Mouse (Mus musculus) neural tube, embryonic 11.5 days (tissue): ENCODE measurements at regions not wholly inside any gene's neighbourhood (a gene's known extent, or its start where the extent isn't known, plus 50 kb on each side); places are given as distances from the start of the nearest gene placed in this dataset.

Source experiments
- ATAC-seq: fragments of 200-750 bp; cut with Nextera tagmentation; 2 replicates; pipeline ENCODE4 v1.8.0; 2017; ENCODE audit warnings: moderate number of reproducible peaks, mild to moderate bottlenecking, moderate TSS enrichment, moderate library complexity; ENCODE audit not compliant: insufficient read depth, low FRiP score, low TSS enrichment
- DNase-seq: peaks from one replicate; pipeline ENCODE4 v3.0.0-alpha.2; 2015; ENCODE audit warnings: low spot score
- H3K27ac ChIP-seq: fragments of 300-500 bp; sonication (generic); 2 replicates; pipeline ENCODE4 v1.5.1; 2014; ENCODE audit warnings: low read depth, mild to moderate bottlenecking, low read length
- H3K27me3 ChIP-seq: fragments of 300-500 bp; sonication (generic); 2 replicates; pipeline ENCODE4 v1.6.1; 2014; ENCODE audit warnings: mild to moderate bottlenecking, low read length, mixed read lengths; ENCODE audit not compliant: control insufficient read depth, insufficient read depth
- H3K36me3 ChIP-seq: fragments of 300-500 bp; sonication (generic); 2 replicates; pipeline ENCODE4 v1.6.1; 2014; ENCODE audit warnings: mild to moderate bottlenecking, low read length, moderate library complexity, mixed read lengths; ENCODE audit not compliant: control insufficient read depth, insufficient read depth
- H3K4me1 ChIP-seq: fragments of 300-500 bp; sonication (generic); 2 replicates; pipeline ENCODE4 v1.6.1; 2014; ENCODE audit warnings: low read length, mixed read lengths; ENCODE audit not compliant: control insufficient read depth, insufficient read depth
- H3K4me2 ChIP-seq: fragments of 300-500 bp; sonication (generic); 2 replicates; pipeline ENCODE4 v1.6.1; 2014; ENCODE audit warnings: low read depth, mild to moderate bottlenecking, moderate library complexity
- H3K4me3 ChIP-seq: fragments of 300-500 bp; sonication (generic); 2 replicates; pipeline ENCODE4 v1.5.1; 2014; ENCODE audit warnings: low read depth, low read length
- H3K9ac ChIP-seq: fragments of 300-500 bp; sonication (generic); 2 replicates; pipeline ENCODE4 v1.6.1; 2014; ENCODE audit warnings: mild to moderate bottlenecking, low read length
- H3K9me3 ChIP-seq: fragments of 300-500 bp; sonication (generic); 2 replicates; pipeline ENCODE4 v1.6.1; 2016; ENCODE audit warnings: low read length; ENCODE audit not compliant: control insufficient read depth
- WGBS: fragments of 180-500 bp; shearing (Covaris S2); extraction: QIAGEN DNeasy Blood & Tissue Kit; methylation state at CpG from one replicate; pipeline ENCODE4 v1.1.7; 2014; 5-methylcytosine and 5-hydroxymethylcytosine counted together

GRCm38 (mm10) chr12:118677989-118678388 lies 168.1 kb upstream of the Sp8 start:
- no peak overlapping the region for H3K27ac ChIP-seq
- DNase-seq (no peak), ATAC-seq (no peak)
- WGBS, result 91% methylated on average over 4 of the region's 4 CpGs
- H3K4me1 ChIP-seq, result no peaks in the 10 kb centered on the region
- no peak overlapping the region for H3K4me3 ChIP-seq
- H3K9ac ChIP-seq, result no peak overlapping the region
- H3K27me3 ChIP-seq, result no peaks in the 10 kb centered on the region
- H3K9me3 ChIP-seq, result no peaks in the 10 kb centered on the region
- no peaks in the 10 kb centered on the region for H3K36me3 ChIP-seq
- H3K4me2 ChIP-seq, result no peak overlapping the region

- H3K27ac ChIP-seq, result no peak overlapping the region
- peaks cover 12% of the 10 kb centered on the region for H3K4me1 ChIP-seq
- no peak overlapping the region for H3K4me3 ChIP-seq
- no peaks in the 10 kb centered on the region for H3K9me3 ChIP-seq
- no peak overlapping the region for H3K4me2 ChIP-seq
- no peak overlapping the region for H3K9ac ChIP-seq
- ATAC-seq, result peak; percentile 87
- WGBS, result 8% methylated on average over 9 of the region's 9 CpGs
- no peaks in the 10 kb centered on the region for H3K36me3 ChIP-seq
- peaks cover 33% of the 10 kb centered on the region for H3K27me3 ChIP-seq
- DNase-seq, result peak; percentile 61
Observed at GRCm38 (mm10) chr12:118661575-118661974, 184.6 kb upstream of the Sp8 start.

GRCm38 (mm10) chr12:118661214-118661486 lies 185.0 kb upstream of the Sp8 start:
- no peak overlapping the region for H3K9ac ChIP-seq
- no peak overlapping the region for H3K4me3 ChIP-seq
- peaks cover 12% of the 10 kb centered on the region for H3K4me1 ChIP-seq
- no peak overlapping the region for H3K4me2 ChIP-seq
- WGBS, result 0% methylated on average over 5 of the region's 5 CpGs
- H3K27me3 ChIP-seq, result peaks cover 37% of the 10 kb centered on the region
- H3K9me3 ChIP-seq, result no peaks in the 10 kb centered on the region
- H3K27ac ChIP-seq, result no peak overlapping the region
- peak; percentile 49 for DNase-seq
- peak; percentile 63 for ATAC-seq
- no peaks in the 10 kb centered on the region for H3K36me3 ChIP-seq

GRCm38 (mm10) chr12:118660384-118661213 lies 185.5 kb upstream of the Sp8 start:
- peaks cover 39% of the 10 kb centered on the region for H3K27me3 ChIP-seq
- H3K4me3 ChIP-seq, result no peak overlapping the region
- no peak overlapping the region for H3K9ac ChIP-seq
- H3K9me3 ChIP-seq, result no peaks in the 10 kb centered on the region
- H3K27ac ChIP-seq, result no peak overlapping the region
- H3K4me2 ChIP-seq, result peak overlapping the region; percentile 2; the same call in 1 of the 2 replicates
- H3K36me3 ChIP-seq, result no peaks in the 10 kb centered on the region
- no peak; the same call in 1 of the 2 replicates for ATAC-seq
- 3% methylated on average over 12 of the region's 12 CpGs for WGBS
- peaks cover 12% of the 10 kb centered on the region for H3K4me1 ChIP-seq
- peak; percentile 26 for DNase-seq

- Histone ChIP-seq H3K4me1 (peaks cover 12% of the 10 kb centered on the region), H3K9me3 (no peaks in the 10 kb centered on the region), H3K4me3 (no peak overlapping the region), H3K27ac (no peak overlapping the region), H3K27me3 (peaks cover 45% of the 10 kb centered on the region), H3K36me3 (no peaks in the 10 kb centered on the region), H3K4me2 (no peak overlapping the region; the same call in 1 of the 2 replicates), H3K9ac (no peak overlapping the region)
- ATAC-seq, result no peak
- WGBS, result 7% methylated on average over 14 of the region's 14 CpGs
- DNase-seq, result peak; percentile 24
Observed at GRCm38 (mm10) chr12:118659240-118660120, 186.6 kb upstream of the Sp8 start.

- Histone ChIP-seq H3K4me3 (no peak overlapping the region), H3K9ac (no peak overlapping the region), H3K9me3 (no peaks in the 10 kb centered on the region), H3K36me3 (no peaks in the 10 kb centered on the region), H3K4me1 (0 out of 2 replicates have a peak, but pooled peaks cover 5% of the 10 kb centered on the region), H3K27me3 (peaks cover 52% of the 10 kb centered on the region), H3K4me2 (no peak overlapping the region), H3K27ac (0 out of 2 replicates have a peak overlapping the region, but pooled peaks have one; percentile 31)
- WGBS, result 12% methylated on average over 4 of the region's 4 CpGs
- peak; percentile 83 for DNase-seq
- peak; percentile 88 for ATAC-seq
Observed at GRCm38 (mm10) chr12:118650483-118651160, 195.5 kb upstream of the Sp8 start.

GRCm38 (mm10) chr12:118649323-118649973 lies 196.7 kb upstream of the Sp8 start:
- H3K4me1 ChIP-seq, result 0 out of 2 replicates have a peak, but pooled peaks cover 5% of the 10 kb centered on the region
- no peak overlapping the region for H3K4me3 ChIP-seq
- no peak for ATAC-seq
- peaks cover 48% of the 10 kb centered on the region for H3K27me3 ChIP-seq
- no peak overlapping the region for H3K27ac ChIP-seq
- H3K9ac ChIP-seq, result no peak overlapping the region
- 39% methylated on average over 3 of the region's 3 CpGs for WGBS
- no peak for DNase-seq
- H3K9me3 ChIP-seq, result no peaks in the 10 kb centered on the region
- H3K4me2 ChIP-seq, result no peak overlapping the region
- H3K36me3 ChIP-seq, result no peaks in the 10 kb centered on the region

- H3K9me3 ChIP-seq, result no peaks in the 10 kb centered on the region
- H3K4me1 ChIP-seq, result 0 out of 2 replicates have a peak, but pooled peaks cover 5% of the 10 kb centered on the region
- no peak for DNase-seq
- H3K27ac ChIP-seq, result no peak overlapping the region
- no peaks in the 10 kb centered on the region for H3K36me3 ChIP-seq
- H3K4me2 ChIP-seq, result no peak overlapping the region
- no peak overlapping the region for H3K4me3 ChIP-seq
- peaks cover 47% of the 10 kb centered on the region for H3K27me3 ChIP-seq
- H3K9ac ChIP-seq, result no peak overlapping the region
- ATAC-seq, result no peak
Observed at GRCm38 (mm10) chr12:118648673-118649072, 197.5 kb upstream of the Sp8 start.
